Mouse (Mus musculus) forebrain, embryonic 12.5 days (tissue): ENCODE results near the gene Aatf. TPM values are rescaled to one million over a fixed set of nuclear protein-coding genes. Genes with fewer than 3 reads are reported as not detected.

ENCODE experiments used
- ATAC-seq: fragments of 200-750 bp; cut with Nextera tagmentation; 2 replicates; pipeline ENCODE4 v1.8.0; 2017; ENCODE audit warnings: moderate TSS enrichment; ENCODE audit not compliant: low FRiP score
- H3K27ac ChIP-seq: fragments of 300-500 bp; sonication (generic); 2 replicates; pipeline ENCODE4 v1.5.1; 2016; ENCODE audit warnings: mild to moderate bottlenecking
- H3K27me3 ChIP-seq: fragments of 300-500 bp; sonication (generic); 2 replicates; pipeline ENCODE4 v1.6.1; 2016; ENCODE audit warnings: mild to moderate bottlenecking
- H3K36me3 ChIP-seq: fragments of 300-500 bp; sonication (generic); replicated peaks from 2 replicates; pipeline ENCODE4 v1.6.1; 2016; ENCODE audit warnings: mild to moderate bottlenecking
- H3K4me1 ChIP-seq: fragments of 300-500 bp; sonication (generic); 2 replicates; pipeline ENCODE4 v1.6.1; 2016
- H3K4me2 ChIP-seq: fragments of 300-500 bp; sonication (generic); 2 replicates; pipeline ENCODE4 v1.6.1; 2016; ENCODE audit warnings: mild to moderate bottlenecking, moderate library complexity
- H3K4me3 ChIP-seq: fragments of 300-500 bp; sonication (generic); replicated peaks from 2 replicates; pipeline ENCODE4 v1.5.1; 2016; ENCODE audit warnings: mild to moderate bottlenecking
- H3K9ac ChIP-seq: fragments of 300-500 bp; sonication (generic); 2 replicates; pipeline ENCODE4 v1.6.1; 2016; ENCODE audit warnings: mild to moderate bottlenecking
- H3K9me3 ChIP-seq: fragments of 300-500 bp; sonication (generic); 2 replicates; pipeline ENCODE4 v1.6.1; 2016
- WGBS: fragments of 180-500 bp; shearing (Covaris S2); methylation state at CpG from one replicate; pipeline ENCODE4 v1.1.7; 2016; 5-methylcytosine and 5-hydroxymethylcytosine counted together
- polyA plus RNA-seq: library from polyadenylated mRNA; unstranded; fragments of >200 nt; fragmentation: Nextera tagmentation; extraction: Ambion mirVana; gene quantifications from 2 replicates; pipeline ENCODE4 v1.2.1, GENCODE M21; 2016

Aatf gene
- polyA plus RNA-seq, 1 experiment from 2014 or later: 63.4 TPM

DNA sequence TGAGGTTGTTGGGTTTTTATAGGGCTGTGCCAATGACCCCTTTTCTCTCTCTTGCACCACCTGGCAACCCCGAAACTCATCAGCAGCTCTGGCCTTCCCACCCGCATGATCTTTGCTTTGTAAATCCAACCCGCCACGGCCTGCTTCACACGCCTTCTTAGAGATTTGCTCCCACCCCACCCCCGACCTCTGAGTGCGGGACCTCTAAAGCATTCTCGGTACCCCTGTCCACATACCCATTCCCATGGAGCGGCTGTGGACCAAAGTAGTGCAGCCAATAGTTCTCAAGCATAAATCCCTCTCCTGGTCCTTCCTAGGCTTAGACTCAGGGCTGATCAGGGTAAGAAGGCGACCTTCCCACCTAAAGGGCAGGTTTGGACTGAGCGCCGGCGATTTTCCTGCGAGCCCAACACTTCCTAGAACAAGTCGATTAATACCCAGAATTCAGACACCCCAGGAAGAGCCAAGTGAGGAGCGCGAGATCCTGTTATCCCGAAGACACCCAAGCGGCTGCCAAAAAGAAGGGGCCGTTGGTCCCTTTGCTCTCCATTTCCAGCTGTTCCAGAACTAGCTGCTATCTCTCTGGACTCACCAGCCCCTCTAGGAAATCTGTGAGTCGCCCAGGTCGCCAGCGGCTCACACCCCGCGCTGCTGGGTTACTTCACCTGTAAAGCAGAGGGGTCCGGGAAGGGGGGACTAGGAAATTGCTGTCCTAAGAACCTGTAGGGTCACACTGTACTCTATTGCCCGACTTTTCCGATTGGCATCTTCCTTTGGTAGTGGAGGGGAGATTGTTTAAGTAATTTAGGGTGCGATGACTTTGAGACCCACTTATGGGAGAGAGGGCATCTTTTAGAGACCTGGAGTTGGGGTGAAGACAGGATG lies 13.9 kb upstream of the Aatf start:
- no peak overlapping the region for H3K27ac ChIP-seq
- peak overlapping the region; percentile 46 for H3K4me3 ChIP-seq
- no peaks in the 10 kb centered on the region for H3K9me3 ChIP-seq
- H3K9ac ChIP-seq: no peak overlapping the region
- H3K4me2 ChIP-seq: peak overlapping the region; percentile 85
- H3K27me3 ChIP-seq: peaks cover 100% of the 10 kb centered on the region
- H3K4me1 ChIP-seq: peaks cover 49% of the 10 kb centered on the region
- 1% methylated on average over 29 of the region's 29 CpGs for WGBS
- no peaks in the 10 kb centered on the region for H3K36me3 ChIP-seq
- no peak for ATAC-seq

DNA sequence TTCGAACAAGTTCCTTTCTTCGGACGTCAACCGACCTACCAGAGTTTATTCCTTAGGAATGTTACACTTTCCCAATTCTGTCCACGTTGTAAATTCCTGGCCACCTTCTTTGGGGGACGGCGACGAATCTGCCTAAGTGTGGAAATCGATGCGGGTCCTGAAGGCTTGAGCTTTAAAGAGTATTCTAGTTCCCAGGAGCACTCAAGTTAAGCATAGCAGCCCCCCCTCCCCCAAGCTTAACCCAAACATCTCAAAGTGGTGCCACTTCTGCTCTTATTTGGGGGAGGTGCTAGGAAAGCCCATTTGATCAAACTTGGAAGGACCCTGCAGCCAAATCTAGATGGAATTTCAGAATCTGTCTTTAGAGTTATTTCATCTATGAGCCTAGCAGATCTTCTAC lies 13.1 kb upstream of the Aatf start:
- Histone ChIP-seq H3K4me2 (peak overlapping the region; percentile 85), H3K36me3 (no peaks in the 10 kb centered on the region), H3K27me3 (peaks cover 100% of the 10 kb centered on the region), H3K4me1 (peaks cover 49% of the 10 kb centered on the region), H3K27ac (no peak overlapping the region), H3K4me3 (peak overlapping the region; percentile 46), H3K9me3 (no peaks in the 10 kb centered on the region), H3K9ac (no peak overlapping the region)
- 2% methylated on average over 10 of the region's 10 CpGs for WGBS
- ATAC-seq: no peak

DNA sequence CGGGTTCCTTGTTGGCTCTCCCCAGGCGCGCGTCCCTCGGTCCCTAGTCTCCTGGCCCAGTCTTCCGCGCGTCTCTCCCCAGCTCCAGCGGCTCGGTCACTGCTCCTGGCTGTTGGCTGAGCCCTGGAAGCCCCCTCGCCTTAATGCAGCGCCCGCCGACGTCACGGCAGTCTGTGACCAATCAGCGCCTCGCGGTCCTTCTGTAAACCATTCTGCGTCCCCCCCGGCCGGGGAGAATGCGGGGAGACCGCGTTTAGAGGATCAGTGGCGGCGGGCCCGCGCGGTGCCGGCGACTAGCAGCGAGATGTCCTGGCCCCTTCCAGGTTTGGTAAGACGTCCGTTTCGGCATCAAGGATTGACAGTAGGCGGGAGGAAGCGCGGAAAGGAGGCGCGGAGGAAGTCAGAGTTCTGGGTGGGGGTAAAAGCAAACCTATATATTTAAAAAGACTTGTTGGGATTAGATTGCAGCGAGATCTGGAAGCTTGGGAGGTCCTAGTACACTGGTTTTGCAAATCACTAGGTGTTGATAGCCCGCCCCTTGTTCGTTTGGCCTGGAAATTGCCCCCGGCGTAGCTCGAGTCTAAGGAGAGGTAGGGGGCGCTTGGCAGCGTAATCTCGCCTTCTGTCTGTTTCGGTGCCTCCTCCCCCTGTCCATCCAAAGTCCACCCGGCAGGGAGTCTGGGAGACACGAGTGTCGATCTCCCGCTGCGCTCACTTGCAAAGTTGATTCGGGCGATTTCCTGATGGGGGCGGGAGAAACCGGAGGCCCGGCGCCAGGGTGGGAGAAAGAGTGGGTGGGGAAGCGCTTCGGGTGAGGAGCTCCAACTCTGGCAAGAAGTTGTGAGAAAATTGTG lies 12.3 kb upstream of the Aatf start, which contains the start of gene Lhx1:
Gene Lhx1, minus strand, starts transcription at position 115 of the 854 bp plus-strand sequence.
- peak within 1 kb of the TSS; percentile 46 for H3K4me3 ChIP-seq
- WGBS: under 1% methylated on average over 64 of the region's 64 CpGs
- peaks cover 49% of the 10 kb centered on the region for H3K4me1 ChIP-seq
- peak within 1 kb of the TSS; percentile 50; the same call in 1 of the 2 replicates for H3K27ac ChIP-seq
- H3K36me3 ChIP-seq: no peaks in the 10 kb centered on the region
- no peaks in the 10 kb centered on the region for H3K9me3 ChIP-seq
- H3K27me3 ChIP-seq: peaks cover 100% of the 10 kb centered on the region
- H3K9ac ChIP-seq: peak within 1 kb of the TSS; percentile 56
- peak within 1 kb of the TSS; percentile 85 for H3K4me2 ChIP-seq
- ATAC-seq: peak; percentile 93

DNA sequence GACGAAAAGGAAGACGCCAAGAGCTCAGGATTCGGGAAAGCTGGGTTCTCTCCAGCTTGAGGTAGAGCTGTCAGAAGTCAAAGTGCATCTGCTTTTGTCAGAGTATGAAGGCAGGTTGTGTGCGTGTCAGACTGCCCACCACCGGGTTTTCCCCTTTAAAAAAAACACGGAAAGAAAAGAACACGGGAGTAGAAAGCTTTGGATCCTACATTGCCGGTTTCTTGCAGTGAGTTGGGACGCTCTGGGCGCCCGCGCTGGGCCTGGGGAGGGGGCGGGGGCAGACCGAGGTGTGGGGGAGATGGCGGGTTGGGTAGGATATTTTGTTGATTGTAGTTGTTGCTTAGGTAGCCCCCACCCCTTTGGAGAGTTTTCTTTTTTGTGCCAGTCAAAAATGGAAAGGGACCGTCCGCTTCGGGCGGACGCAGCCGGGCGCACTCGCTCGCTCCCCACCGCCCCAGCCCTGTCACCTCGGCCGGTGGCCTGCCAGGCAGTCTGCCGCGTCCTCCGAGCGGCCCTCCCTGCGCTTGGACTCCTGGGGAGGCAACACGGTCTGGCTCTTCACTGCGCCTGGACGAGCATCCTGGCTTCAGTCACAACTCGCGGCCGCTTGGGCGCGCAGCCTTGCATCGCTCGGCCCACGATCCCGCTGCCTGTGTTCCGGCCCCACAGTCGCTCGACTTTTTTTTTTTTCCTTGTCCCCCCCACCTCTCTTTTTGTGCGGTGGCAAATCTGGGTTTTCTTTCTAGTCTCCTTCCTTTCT lies 11.4 kb upstream of the Aatf start:
- Histone ChIP-seq H3K9ac (peak overlapping the region; percentile 56), H3K4me2 (peak overlapping the region; percentile 85), H3K9me3 (no peaks in the 10 kb centered on the region), H3K27me3 (peaks cover 100% of the 10 kb centered on the region), H3K27ac (peak overlapping the region; percentile 50; the same call in 1 of the 2 replicates), H3K4me1 (peaks cover 52% of the 10 kb centered on the region), H3K36me3 (no peaks in the 10 kb centered on the region), H3K4me3 (peak overlapping the region; percentile 46)
- 0% methylated on average over 47 of the region's 48 CpGs for WGBS
- 0 out of 2 replicates have a peak, but pooled peaks have one; percentile 54 for ATAC-seq

DNA sequence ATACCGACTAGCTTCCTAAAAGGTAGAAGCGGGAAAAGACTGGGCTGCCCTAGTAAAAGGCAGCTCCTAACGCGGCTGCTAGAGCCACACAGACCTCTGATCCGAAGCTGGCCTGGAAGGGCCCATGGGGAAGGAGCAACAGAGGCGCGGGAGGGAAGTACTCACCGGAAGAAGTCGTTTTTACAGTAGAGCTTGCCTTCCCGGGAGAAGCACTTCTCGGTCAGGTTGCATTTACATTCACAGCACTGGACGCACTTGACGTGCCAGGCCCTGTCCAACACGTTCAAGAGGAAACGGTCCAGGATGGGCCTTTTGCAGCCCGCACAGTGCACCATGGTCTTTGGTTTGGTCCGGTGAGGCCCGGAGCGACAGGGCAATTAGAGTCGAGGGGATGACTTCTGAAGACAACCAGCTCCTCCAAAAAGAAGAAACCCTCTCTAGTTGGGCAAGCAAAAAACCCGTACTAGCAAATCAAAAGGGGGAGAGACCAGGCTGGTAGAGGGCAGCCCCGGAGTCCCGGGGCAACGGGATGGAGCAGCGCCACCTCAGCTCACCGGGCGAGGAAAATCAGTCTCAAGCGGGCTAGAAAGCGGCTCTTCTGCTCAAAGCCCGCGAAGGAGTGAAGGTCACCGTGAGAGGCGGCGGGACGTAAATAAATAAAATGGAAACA lies 10.7 kb upstream of the Aatf start:
- H3K4me2 ChIP-seq: peak overlapping the region; percentile 85
- no peaks in the 10 kb centered on the region for H3K36me3 ChIP-seq
- WGBS: under 1% methylated on average over 35 of the region's 35 CpGs
- H3K27ac ChIP-seq: 0 out of 2 replicates have a peak overlapping the region, but pooled peaks have one; percentile 13
- no peaks in the 10 kb centered on the region for H3K9me3 ChIP-seq
- peaks cover 100% of the 10 kb centered on the region for H3K27me3 ChIP-seq
- ATAC-seq: no peak
- H3K9ac ChIP-seq: peak overlapping the region; percentile 56
- peak overlapping the region; percentile 46 for H3K4me3 ChIP-seq
- H3K4me1 ChIP-seq: peaks cover 48% of the 10 kb centered on the region

DNA sequence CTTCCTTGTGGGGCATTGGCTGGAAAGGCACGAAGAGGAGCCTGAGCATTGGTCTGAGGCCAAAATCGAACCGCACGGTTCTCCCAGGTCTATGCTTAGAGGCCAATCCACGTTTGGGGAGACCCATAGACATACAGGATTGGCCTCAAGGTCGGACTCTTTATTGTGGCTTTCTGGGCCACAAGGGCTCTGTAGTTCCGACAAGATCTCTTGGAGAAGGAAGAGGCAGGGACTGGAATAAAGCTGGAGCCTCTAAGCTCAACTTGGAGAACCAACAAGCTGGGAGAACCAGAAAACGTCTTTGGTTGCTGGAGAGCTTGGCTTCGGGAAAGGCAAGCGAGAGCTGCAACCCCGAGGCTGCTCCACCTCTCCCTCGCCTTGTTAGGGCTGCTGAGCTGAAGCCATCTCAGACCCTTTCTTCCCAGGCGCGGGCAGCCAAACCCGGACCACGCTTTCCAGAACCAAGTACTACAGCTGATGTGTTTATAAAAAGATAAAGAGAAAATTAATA lies 10.1 kb upstream of the Aatf start:
- 1% methylated on average over 16 of the region's 16 CpGs for WGBS
- H3K4me1 ChIP-seq: peaks cover 45% of the 10 kb centered on the region
- H3K9me3 ChIP-seq: no peaks in the 10 kb centered on the region
- H3K36me3 ChIP-seq: no peaks in the 10 kb centered on the region
- 0 out of 2 replicates have a peak overlapping the region, but pooled peaks have one; percentile 13 for H3K27ac ChIP-seq
- H3K9ac ChIP-seq: 0 out of 2 replicates have a peak overlapping the region, but pooled peaks have one; percentile 56
- ATAC-seq: no peak
- peak overlapping the region; percentile 46 for H3K4me3 ChIP-seq
- peak overlapping the region; percentile 85 for H3K4me2 ChIP-seq
- H3K27me3 ChIP-seq: peaks cover 100% of the 10 kb centered on the region

DNA sequence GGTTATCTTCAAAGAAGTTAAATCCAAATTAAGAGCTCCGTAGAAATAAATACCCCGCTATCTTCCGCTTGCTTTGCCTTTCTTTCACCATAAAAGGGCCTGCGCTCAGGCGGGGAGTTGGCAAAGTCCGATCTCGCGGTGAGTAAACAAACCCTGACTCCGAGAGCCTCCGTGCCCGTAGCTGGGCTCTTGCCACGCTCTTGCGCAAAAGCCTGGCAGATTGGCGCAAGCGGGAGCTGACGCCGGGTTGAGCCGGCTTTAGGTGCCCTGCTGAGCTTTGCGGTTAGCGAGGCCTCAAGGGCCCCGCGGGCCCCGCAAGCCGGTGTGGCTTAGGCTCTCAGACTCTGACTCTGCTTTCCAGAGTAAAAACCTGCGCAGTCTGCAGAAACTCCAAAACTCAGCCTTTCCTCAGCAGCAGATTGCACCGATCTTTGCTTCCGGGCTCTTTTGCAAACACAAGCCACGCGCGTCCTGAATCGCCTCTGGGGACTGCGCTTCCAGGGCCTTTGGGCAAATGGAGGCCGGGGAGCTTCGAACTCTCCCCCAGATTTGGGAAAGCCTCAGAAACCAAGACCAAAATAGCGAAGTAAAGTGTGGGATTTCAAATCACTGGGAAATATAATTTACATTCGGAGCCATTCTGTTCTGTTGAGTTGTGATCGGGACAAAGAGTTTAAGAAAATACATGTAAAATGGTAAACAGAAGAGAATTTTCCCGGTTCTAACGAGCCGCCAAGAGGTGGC lies 9.4 kb upstream of the Aatf start:
- no peak for ATAC-seq
- H3K4me1 ChIP-seq: peaks cover 45% of the 10 kb centered on the region

DNA sequence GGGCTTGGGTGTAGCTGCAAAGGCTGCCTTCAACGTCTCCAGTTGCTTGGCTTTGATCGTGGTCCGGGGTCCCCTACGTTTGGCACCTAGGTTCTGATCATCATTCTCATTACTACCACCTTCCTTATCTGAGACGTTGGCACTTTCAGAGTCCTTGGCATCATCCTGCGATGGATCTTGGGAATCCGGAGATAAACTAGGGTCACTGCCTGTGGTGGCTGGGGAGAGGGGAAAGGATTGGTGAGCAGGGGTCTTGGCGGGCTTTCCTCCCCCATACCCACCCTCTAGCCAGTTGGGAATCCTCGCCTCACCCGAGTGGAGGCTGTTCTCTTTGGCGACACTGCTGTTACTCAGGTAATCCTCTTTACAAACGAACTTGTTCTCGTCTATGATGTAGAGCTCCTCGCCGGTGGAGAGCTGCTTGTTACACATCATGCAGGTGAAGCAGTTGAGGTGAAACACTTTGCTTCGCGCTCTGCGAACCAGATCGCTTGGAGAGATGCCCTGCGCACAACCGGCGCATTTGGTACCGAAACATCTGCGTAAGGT lies 8.5 kb upstream of the Aatf start:
- Histone ChIP-seq H3K4me3 (peak overlapping the region; percentile 46), H3K27me3 (peaks cover 92% of the 10 kb centered on the region), H3K27ac (no peak overlapping the region), H3K36me3 (no peaks in the 10 kb centered on the region), H3K9me3 (no peaks in the 10 kb centered on the region), H3K4me2 (peak overlapping the region; percentile 85), H3K4me1 (peaks cover 45% of the 10 kb centered on the region), H3K9ac (0 out of 2 replicates have a peak overlapping the region, but pooled peaks have one; percentile 50)
- WGBS: 4% methylated on average over 24 of the region's 24 CpGs
- ATAC-seq: no peak

More for the DNA sequence above, 9.4 kb upstream of the Aatf start:
- 0 out of 2 replicates have a peak overlapping the region, but pooled peaks have one; percentile 19 for H3K27ac ChIP-seq
- H3K4me2 ChIP-seq: peak overlapping the region; percentile 85
- H3K36me3 ChIP-seq: no peaks in the 10 kb centered on the region
- H3K27me3 ChIP-seq: peaks cover 96% of the 10 kb centered on the region
- peak overlapping the region; percentile 46 for H3K4me3 ChIP-seq
- under 1% methylated on average over 40 of the region's 40 CpGs for WGBS
- no peaks in the 10 kb centered on the region for H3K9me3 ChIP-seq
- peak overlapping the region; percentile 56 for H3K9ac ChIP-seq

DNA sequence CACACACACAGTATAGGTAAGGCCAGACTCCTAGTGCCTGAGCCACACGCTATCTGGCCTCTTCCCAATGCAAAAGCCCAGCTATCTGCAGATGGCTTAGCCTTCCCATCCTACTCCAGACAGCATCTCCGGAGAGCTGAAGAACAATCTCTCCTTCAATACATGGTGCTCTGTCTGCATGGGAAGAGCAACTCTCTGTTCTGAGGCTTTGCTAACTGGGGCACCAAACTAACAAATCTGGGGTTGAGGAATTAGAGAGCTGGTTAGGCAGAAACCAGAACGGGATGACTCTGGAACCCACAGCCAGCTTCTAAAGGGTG lies 7.7 kb upstream of the Aatf start:
- ATAC-seq: no peak
- 7% methylated on average over 3 of the region's 3 CpGs for WGBS
- Histone ChIP-seq H3K27ac (no peak overlapping the region), H3K4me1 (peaks cover 41% of the 10 kb centered on the region), H3K4me3 (peak overlapping the region; percentile 46), H3K9ac (no peak overlapping the region), H3K27me3 (peaks cover 92% of the 10 kb centered on the region), H3K36me3 (no peaks in the 10 kb centered on the region), H3K4me2 (peak overlapping the region; percentile 85), H3K9me3 (no peaks in the 10 kb centered on the region)

DNA sequence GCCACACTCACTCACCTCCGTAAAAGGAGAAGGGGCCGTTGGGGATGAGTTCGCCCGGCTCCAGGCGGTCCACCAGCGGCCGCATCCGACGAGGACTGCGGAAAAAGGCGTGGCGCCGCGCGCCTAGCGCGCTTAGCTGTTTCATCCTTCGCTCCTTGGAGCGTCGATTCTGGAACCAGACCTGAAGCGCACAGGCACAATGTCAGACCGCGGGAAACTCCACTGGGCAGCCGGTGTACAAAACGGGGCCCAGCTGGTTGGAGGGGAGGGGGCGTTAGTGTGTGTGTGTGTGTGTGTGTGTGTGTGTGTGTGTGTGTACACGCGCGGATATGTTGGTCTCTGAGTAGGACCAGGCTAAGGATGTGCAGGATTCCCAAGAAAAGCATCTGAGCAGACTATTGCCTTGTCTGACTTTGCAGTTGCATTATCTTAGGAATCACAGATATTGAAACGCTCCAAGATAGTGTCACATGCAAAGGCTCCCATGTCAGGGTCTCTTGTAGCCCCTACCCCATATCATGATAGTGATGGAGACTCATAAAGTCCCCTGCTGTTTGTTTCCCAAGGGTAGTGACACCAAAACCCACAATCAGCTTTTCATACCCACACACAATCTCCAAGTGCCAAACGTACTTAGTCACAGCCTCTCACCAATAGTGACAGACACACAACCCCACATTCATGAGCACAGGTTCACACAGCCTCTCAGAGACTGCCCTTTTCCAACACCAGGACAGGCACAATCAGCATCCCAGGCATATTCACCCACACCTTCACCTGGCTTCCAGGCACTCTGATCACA lies 7.1 kb upstream of the Aatf start:
- Histone ChIP-seq H3K9me3 (no peaks in the 10 kb centered on the region), H3K36me3 (no peaks in the 10 kb centered on the region), H3K27ac (no peak overlapping the region), H3K9ac (peak overlapping the region; percentile 40), H3K4me3 (peak overlapping the region; percentile 46), H3K4me1 (peaks cover 36% of the 10 kb centered on the region), H3K27me3 (peaks cover 92% of the 10 kb centered on the region), H3K4me2 (peak overlapping the region; percentile 85)
- ATAC-seq: no peak
- WGBS: under 1% methylated on average over 30 of the region's 31 CpGs
